Mouse (Mus musculus): Measurements from ENCODE around the gene Spry2. TPM values are rescaled to one million over a fixed set of nuclear protein-coding genes. Genes with fewer than 3 reads are reported as not detected.

Spry2 gene
- total RNA-seq, 2 experiments from 2014 or later, result 63.5 to 70.8 TPM

DNA sequence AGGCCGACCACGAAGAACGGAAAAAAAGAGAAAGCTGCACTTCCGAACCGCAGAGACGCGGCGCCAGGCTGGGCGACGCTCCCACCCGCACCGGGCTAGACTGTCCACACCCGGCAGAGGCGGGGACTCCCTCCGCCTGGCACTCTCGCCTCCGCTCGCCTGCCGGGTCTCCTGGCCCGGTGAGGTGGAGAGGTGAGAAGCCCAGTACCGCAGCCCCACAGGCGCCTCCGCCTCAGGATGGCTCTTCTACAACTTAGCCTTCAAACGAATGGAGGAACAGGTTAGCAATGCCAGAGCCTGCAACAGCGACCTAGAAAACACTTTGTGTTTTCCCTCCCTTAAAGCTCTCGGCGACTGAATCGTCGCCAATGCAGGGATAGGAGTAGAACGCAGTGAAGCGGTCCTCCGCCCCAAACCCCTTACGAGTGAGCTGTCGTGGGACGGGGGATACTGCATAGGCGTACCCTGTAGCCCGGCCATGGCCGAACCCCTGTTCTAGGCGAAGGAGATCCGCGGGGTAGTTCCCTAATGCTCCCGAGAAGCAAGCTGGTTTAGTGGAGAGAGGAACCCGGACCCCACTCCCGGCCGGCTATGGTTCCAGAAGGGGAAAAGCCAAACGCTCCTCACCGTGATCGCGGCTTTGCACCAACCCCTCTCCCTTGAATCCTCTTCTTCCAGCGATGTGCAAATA lies 513 bp downstream of the Spry2 start:
- peak; percentile 19 to 66 for DNase-seq (ENCODE audit: extremely low spot score in 1 of 2, low spot score in 2 of 2)
- intact Hi-C loops (cut with DNase I), result loop anchor here (2.0 to 10.0 kb wide), 9 partner anchors 163 to 721 kb away; partner anchors contain the start of gene Rbm26

DNA sequence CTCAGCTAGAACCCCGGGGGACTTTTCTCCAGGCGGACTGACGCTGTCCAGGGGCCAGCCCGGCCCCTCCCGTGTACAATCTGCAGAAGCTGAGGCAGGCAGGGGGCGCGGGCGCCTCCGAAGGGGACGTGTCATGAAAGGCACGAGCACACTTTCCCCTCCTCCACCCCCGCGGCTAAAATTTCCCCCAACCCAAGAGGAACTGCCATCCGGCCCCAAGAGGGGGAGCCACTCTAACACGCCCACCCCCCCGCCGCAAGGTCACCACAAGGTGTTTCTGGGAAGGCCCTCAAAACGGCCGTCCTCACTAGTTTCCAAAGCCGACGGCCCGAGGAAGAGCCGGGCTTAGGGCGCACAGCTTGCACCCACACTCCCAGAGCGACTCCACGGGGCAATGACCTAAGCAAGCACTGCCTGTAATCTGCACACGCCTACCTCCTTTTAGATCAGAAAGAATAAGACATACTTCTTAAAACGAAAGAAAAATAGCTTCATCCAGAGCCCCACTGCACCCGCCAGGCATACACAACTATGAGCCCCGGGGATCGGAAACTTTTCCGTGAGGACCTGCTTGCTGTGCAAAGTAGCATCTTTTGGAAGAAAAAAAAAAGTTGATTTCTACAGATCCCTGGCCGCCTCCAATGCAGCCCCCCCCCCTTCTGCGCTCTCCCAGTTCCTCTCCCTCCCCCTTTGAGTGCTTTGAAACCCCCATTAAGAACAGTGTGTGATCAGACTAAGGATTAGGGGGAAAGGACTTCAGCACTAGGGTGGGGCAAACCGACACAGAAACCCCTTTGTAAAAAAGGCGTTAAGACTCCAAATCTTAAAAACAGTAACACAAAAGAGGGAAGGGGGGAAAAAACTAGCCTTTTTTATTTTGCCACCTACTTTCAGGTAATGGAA lies 1.4 kb downstream of the Spry2 start:
- intact Hi-C loops (cut with DNase I), result loop anchor here (2.0 to 10.0 kb wide), 9 partner anchors 162 to 720 kb away; partner anchors contain the start of gene Rbm26
- peak; percentile 39 to 79 for DNase-seq (ENCODE audit: extremely low spot score in 1 of 2, low spot score in 2 of 2)

DNA sequence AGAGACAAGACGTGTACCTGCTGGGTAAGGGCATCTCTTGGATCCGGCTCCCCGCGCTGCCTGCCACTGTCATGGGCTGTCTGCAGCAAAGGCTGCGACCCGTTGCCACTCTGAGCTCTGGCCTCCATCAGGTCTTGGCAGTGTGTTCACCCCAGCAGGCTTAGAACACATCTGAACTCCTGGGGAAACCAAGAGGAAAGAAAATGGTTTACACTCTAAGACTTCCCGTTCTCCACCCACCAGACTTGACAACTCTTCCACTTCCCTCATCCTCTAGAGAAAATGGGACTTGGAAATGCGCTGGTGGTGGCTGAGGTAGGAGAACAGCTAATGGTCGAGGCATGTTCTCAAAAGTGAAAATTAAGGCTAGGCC lies 3.0 kb downstream of the Spry2 start:
- intact Hi-C loops (cut with DNase I), result loop anchor here (10.0 kb wide), 2 partner anchors 611 to 719 kb away; partner anchors contain the start of gene Rbm26
- no peak for DNase-seq (ENCODE audit: extremely low spot score in 1 of 2, low spot score in 2 of 2)

DNA sequence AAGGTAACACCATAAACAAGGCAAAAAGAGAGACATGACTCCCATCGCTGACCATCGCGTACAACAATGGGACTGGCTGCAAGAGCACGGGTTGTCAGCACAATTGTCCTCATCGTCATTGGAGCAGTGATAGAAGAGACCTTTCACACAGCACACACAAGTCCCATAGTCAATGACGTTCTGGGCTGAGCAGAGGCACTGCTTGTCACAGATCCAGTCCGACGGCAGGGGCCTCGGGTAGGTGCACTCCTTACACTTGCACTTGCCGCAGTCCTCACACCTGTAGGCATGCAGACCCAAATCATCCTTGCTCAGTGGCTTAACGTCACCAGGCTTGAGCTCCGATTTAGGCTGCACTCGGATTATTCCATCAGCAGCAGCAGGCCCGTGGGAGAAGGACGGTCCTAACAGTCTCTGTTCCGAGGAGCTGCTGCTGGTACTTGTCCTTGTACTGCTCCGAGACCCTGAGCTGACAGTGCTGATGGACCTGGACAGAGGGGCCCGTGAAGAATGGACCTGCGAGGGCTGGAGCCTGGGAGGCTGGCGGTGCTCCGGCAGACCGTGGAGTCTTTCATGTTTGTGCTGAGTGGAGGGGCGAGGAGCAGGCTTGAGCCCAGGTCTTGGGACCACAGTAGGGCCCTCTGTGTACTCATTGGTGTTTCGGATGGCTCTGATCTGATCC lies 3.5 kb downstream of the Spry2 start:
- intact Hi-C loops (cut with DNase I), result loop anchor here (10.0 kb wide), 2 partner anchors 612 to 718 kb away; partner anchors contain the start of gene Rbm26

DNA sequence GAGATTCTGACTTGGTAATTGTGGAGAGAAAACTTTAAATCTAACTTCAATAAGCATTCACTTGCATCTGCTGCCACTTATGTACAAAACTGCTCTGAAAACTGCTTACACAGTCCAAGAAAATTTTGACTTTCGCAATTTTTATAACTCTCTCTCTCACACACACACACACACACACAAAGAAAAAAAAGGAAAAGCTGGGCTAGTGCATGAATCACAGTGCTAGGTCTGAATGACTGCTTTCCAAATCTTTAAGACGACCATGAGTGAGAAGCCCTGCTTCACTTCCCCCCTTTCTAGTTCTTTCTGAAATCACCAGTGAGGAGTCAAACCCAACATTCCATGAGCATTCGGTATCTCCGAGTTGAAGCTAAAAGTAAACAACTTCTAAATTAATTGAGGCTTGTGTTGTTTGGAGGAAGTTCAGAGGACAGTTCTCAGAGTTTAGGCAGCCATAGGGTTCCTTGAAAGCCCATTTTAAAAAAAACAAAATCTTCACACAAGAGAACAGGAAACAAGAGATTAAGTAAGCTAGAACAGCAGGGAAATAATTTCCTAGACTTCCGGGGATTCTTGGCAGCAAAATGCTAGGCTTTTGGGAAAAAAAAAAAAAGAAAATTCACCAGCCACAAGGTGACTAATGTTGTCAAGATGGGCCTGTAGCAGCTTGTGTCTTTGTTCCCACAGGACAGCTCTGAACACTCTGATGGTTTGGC lies 5.9 kb downstream of the Spry2 start:
- intact Hi-C loops (cut with DNase I), result loop anchor here (10.0 kb wide), 2 partner anchors 614 to 716 kb away; partner anchors contain the start of gene Rbm26

More for the DNA sequence above, 3.5 kb downstream of the Spry2 start:
- peak; percentile 19 to 37 for DNase-seq (ENCODE audit: extremely low spot score in 1 of 2, low spot score in 2 of 2)

DNA sequence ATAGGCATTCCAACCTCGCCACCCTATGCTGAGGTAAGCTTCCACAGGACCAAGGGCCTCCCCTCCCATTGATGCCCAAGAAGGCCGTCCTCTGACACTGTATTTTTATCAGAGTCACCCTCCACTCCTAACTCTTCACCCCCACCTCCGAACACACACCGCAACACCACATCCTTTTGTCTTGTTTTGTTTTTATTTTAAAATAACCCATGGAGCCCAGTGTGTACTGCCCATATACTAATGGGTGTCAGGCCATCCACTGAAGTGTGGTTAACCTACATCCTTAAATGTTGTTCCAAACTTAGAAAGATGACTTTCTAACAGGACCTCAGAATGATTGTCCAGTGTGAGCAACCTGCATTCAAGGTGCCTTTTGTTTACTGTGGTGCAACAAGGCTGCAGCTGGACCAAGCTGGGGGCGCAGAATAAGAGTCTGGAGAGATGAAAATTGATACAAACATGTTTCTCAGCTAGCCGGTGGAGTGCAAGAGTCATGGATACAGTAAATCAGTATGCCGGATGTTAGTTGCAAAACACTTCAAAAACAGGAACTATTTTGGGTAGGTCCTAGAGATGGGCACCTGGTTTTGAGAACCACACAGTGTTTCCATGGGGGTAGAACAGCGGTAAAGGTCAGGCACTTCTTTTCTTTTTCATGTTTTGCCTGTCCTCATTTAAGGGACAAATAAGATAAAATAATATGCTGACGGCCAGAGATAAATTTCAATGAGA lies 9.8 kb downstream of the Spry2 start:
- intact Hi-C loops (cut with DNase I), result no loop called here
- DNase-seq (ENCODE audit: extremely low spot score in 1 of 2, low spot score in 2 of 2), result no peak

More for the DNA sequence above, 5.9 kb downstream of the Spry2 start:
- DNase-seq (ENCODE audit: extremely low spot score in 1 of 2, low spot score in 2 of 2), result no peak

DNA sequence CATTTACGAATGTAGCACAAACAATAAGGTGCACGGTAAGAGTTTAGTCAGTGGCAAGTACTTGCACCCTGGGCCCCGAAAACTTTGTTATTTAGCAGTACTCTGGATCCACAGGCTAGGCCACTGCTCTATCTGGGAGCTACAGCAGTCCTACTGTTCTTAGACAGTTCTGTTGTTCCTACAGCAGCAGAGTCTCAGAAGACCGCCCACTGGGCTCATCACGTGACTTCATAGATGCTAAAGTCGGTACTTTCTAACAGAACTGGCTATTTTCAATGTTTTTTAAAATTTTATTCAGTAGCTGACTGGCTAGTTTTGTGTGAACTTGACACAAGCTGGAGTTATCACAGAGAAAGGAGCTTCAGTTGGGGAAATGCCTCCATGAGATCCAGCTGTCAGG lies 11.4 kb downstream of the Spry2 start:
- intact Hi-C loops (cut with DNase I), result no loop called here
- DNase-seq (ENCODE audit: extremely low spot score in 1 of 2, low spot score in 2 of 2), result no peak

DNA sequence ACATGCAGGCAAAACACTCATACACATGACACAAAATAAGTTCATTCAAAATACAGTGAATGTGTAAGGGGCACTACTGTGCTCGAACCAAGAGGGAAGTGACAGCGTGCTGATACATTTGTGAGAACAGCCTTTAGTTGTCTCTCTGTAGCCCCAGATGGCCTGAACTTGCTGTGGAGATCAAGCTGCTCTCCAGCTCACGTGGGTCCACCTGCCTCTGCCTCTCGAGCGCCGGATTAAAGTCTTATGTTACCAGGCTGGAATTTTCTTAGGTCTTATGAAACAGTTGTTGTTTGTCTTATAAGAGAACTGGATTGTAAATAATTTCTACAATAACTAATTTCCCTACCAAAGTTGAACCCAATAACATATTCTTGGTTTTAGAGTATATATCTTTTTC lies 13.4 kb downstream of the Spry2 start:
- DNase-seq (ENCODE audit: extremely low spot score in 1 of 2, low spot score in 2 of 2), result no peak
- intact Hi-C loops (cut with DNase I), result no loop called here

DNA sequence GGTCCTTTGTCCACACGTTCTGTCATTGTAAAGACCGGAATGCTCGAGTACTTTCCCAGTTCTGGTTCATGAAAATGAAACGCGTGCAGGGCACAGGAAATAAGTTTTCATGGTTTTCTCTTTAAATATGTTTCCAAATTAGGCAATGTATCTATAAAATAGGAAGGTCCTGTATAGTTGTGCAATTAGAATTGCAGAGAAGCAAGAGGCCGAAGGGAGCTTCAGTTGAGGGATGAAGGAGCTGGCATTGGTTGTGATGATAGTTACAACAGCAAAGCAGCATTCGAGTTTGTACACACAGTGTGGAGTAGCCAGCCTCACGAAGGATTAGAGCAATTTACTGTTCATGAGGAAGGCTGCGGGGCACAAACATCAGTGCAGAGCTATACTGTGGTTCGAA lies 18.3 kb downstream of the Spry2 start:
- no peak for DNase-seq (ENCODE audit: extremely low spot score in 1 of 2, low spot score in 2 of 2)
- intact Hi-C loops (cut with DNase I), result no loop called here

DNA sequence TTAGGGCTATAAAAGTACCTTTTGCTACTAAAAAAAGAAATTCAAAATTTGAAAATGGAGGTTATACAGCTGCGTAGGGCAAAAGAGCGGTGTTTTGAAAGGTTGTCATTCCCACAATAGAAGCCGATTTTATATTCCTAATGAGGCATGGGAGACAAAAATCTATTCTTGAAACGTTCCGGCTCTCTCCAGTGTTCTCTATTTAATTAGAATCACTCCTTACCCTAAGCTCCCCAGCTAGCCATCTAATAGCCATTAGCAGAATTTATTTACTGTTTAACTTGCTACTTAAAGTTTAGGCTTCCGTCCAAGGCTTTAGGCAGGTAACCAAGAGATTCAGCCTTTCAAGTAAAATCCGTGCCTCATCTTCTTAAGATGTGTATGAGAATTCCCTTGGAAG lies 20.2 kb downstream of the Spry2 start:
- intact Hi-C loops (cut with DNase I), result no loop called here
- DNase-seq (ENCODE audit: extremely low spot score in 1 of 2, low spot score in 2 of 2), result no peak

DNA sequence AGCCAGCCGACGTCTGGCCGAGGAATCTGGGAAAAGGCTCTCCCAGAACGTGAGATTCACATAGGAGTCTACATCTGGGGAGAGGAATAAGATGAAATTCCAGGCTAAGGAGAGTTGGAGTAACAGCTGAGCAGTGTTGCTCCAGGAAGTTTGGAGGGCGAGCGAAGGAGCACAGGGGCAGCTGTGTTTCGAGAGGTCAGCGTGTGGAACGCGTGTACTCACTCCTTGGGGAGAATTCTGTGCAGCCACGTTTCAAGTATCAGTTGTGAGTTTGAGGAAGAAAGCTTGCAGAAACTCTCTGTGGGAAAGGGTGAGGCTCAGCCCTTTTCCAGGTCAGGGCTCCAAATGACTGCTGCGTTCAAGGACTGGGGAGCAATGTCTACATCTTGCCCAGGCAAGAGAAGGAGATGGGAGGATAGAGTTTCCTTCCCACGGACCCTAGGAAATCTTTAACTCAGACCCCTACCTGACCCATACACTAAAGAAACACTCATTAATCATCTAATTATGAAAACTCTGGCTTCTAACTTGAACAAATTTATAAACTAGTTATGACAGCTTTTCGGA lies 26.2 kb downstream of the Spry2 start:
- peak in 1 of 2 experiments; percentile 27 for DNase-seq (ENCODE audit: extremely low spot score in 1 of 2, low spot score in 2 of 2)
- intact Hi-C loops (cut with DNase I), result no loop called here

DNA sequence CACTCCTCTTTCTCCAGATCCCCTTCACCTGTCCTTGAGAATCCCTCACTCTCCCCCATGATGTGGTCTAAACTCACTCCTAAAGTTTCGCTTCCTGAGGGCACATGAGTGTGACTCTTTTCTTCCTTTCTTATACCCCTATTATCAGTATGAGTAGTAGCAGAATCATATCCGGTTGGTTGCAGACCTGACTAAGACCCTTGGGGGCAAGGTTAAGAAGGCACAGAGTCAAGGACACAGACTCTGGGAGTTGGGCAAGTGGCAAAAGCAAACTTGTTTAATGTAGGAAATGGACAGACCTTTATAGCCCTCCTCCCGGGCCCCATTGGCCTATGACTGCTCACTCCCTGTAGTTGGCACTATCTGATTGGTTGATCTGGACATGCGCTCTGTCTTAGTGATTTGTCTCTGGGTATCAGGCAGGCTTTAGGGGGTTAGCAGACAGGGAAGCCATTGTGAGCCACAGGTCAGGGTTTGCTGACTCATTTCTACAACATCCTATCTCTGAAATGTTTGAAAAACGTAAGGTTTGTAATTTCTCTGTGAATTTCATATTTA lies 31.2 kb downstream of the Spry2 start:
- DNase-seq (ENCODE audit: extremely low spot score in 1 of 2, low spot score in 2 of 2), result no peak
- intact Hi-C loops (cut with DNase I), result no loop called here

DNA sequence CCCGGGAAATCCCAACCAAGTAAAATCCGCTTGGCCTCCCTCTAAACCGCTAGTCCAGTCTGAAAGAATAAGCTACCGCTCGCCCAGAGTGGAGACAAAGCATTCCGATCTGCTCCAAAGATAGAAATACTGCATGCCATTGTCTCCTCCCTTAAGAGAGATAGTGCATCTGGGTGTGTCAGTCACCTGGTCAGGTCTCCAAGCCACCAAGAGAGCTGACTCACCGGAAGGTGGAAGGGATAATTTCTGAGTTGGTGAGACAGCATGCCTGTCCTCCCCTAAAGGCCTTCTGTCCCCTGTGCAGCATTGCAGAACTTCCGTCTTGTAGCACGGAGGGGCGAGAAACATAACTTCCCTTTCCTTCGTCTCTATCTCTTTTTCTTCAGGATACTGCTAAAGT lies 34.4 kb downstream of the Spry2 start:
- intact Hi-C loops (cut with DNase I), result no loop called here
- DNase-seq (ENCODE audit: extremely low spot score in 1 of 2, low spot score in 2 of 2), result no peak

DNA sequence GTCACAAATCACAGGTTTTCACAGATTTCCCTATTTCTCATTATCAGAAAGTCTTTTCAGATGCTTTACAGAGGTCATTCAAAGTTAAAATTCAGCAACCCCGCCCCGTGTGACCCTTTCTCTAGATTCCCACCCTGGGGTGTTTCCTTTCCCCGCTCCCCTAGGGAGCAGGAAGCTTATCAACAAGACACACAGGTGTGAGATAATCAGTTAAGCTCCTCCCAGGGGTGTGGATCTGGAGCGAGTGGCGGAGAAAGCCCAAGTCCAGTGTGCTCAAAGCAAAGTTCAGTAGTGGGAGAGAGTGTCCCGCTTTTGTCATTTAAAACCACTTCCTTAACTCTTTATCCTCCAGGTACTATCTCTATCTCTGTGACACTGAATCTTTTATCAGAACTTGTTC lies 35.7 kb downstream of the Spry2 start:
- no peak for DNase-seq (ENCODE audit: extremely low spot score in 1 of 2, low spot score in 2 of 2)
- intact Hi-C loops (cut with DNase I), result no loop called here

DNA sequence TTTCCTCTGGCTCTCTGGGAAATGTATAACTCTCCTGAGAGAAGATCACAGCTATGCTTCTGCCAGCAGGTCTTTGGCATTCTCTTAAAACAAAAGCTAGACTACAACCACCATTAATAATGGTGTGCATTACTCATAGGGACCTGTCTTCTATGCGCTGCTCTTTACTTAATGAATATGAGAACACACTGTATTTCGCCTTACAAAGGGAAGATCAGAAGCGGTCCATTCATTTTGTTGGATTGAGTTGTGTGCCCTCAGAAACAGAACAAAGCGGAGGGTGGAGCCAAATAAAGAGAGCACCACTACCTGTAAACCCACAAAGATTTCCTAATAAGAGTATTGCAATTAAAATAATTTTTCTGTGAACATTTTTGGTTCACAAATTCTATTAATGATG lies 36.3 kb downstream of the Spry2 start:
- DNase-seq (ENCODE audit: extremely low spot score in 1 of 2, low spot score in 2 of 2), result no peak
- intact Hi-C loops (cut with DNase I), result no loop called here

DNA sequence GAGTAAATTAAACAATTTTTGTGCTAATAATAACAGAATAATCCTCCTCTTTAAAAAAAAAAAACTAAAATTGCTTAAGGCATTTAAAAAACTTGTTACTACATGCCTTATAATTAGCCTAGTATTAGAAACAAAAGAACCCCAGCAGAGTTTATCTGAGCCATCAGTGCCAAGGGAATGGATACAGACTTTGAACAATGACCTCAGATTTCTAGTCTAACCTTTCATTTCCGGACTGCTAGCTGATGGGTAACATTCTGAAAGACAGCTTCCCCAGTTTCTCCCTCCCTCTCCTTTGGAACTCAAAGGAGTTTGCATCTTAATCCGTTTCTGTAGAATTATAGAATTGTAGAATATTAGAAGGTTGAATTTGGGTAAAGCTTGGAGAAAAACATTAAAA lies 36.7 kb downstream of the Spry2 start:
- no peak for DNase-seq (ENCODE audit: extremely low spot score in 1 of 2, low spot score in 2 of 2)
- intact Hi-C loops (cut with DNase I), result no loop called here

DNA sequence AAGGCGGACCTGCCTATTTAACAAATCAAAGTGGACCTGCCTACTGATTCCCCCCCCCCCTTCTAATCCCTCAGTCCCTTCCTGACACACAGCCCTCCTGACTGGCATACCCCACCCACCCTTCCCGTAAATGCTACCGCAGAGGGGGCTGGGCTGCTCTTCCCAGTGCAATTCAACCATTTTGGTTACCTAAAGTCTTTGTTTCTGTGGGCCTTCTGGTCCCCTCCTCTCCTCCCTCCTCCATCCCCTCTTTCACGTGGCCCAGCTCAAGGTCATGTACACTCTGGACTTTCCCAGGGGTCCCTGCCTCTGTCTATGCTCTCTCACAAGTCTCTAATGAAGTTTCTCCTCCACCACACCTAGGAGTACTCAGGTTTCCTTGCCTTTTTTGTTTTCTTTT lies 37.3 kb downstream of the Spry2 start:
- intact Hi-C loops (cut with DNase I), result no loop called here

More for the DNA sequence above, 37.3 kb downstream of the Spry2 start:
- DNase-seq (ENCODE audit: extremely low spot score in 1 of 2, low spot score in 2 of 2), result no peak
